Mouse (Mus musculus): ENCODE results near the gene Rps10.

GRCm38 (mm10) chr17:27622611-27623359 lies 13.7 kb downstream of the Rps10 start:
- TF ChIP-seq CTCF (IDR thresholded peaks at IDR 0.05; ENCODE audit: low read depth), result no peak
- TF ChIP-seq EP300 (IDR thresholded peaks at IDR 0.05; ENCODE audit: low read depth), result no peak
